ENCODE assay signal across 12 mouse cellular contexts in genomic region chr3:136791946-136792345, GRCm38 (mm10).
A peak's percentile ranks its signal among the peaks of the same experiment; 100 is the strongest.
DNase-seq lines count a peak whose midpoint lies in the region; ATAC-seq and TF ChIP-seq lines count a peak whose summit lies in the region.
"Had no signal": no experiment of that assay in that cellular context is flagged by ENCODE, and none has a peak within 500 bp of the region (broad histone marks: within the 10 kb centered on the region; RNA-seq: fewer than 3 reads in every experiment).

No protein-coding gene starts in this region.

- H3K27me3 ChIP-seq in forebrain, embryonic 16.5 days (replicated peaks; ENCODE audit: control insufficient read depth, insufficient read depth, low read length) = no peaks in the 10 kb centered on the region
- no peaks in the 10 kb centered on the region for H3K27me3 ChIP-seq in forebrain, embryonic 14.5 days (replicated peaks; ENCODE audit: control insufficient read depth, insufficient read depth, low read length)
- H3K27me3 ChIP-seq in liver, embryonic 11.5 days (replicated peaks; ENCODE audit: control insufficient read depth, insufficient read depth, low read length) = no peaks in the 10 kb centered on the region
- H3K27me3 ChIP-seq in liver, embryonic 14.5 days (ENCODE audit: control insufficient read depth, insufficient read depth, low read length) = no peaks in the 10 kb centered on the region

- no peak for TF ChIP-seq CTCF in liver, embryonic 14.5 days (IDR thresholded peaks at IDR 0.05; ENCODE audit: low read depth)

- no peak overlapping the region for H3K4me2 ChIP-seq in forebrain, embryonic 16.5 days (ENCODE audit: low read length)
- no peak overlapping the region for H3K4me2 ChIP-seq in forebrain, embryonic 14.5 days (ENCODE audit: low read length)
- no peak overlapping the region for H3K4me2 ChIP-seq in liver, embryonic 11.5 days
- no peak overlapping the region for H3K4me2 ChIP-seq in liver, embryonic 14.5 days (ENCODE audit: low read depth)

- ATAC-seq in forebrain, embryonic 16.5 days = 0 out of 2 replicates have a peak, but pooled peaks have one; percentile 26
- no peak for ATAC-seq in forebrain, embryonic 14.5 days
- ATAC-seq in liver, embryonic 11.5 days (replicated peaks; ENCODE audit: low FRiP score) = 0 out of 2 replicates have a peak, but pooled peaks have one; percentile 7
- ATAC-seq in liver, embryonic 14.5 days (ENCODE audit: insufficient read depth) = 0 out of 2 replicates have a peak, but pooled peaks have one; percentile 19

- no peak for DNase-seq in forebrain, embryonic 14.5 days (ENCODE audit: low spot score)
- DNase-seq in liver, embryonic 11.5 days (ENCODE audit: low spot score) = no peak
- DNase-seq in liver (no peak), A20 (ENCODE audit: low read depth, low spot score) (peak; percentile 10)
- DNase-seq in liver, embryonic 14.5 days (ENCODE audit: low read depth in 3 of 3, low spot score in 3 of 3) = no peak
- DNase-seq in right cerebral cortex, adult 18-20 months = no peak
- no peak for DNase-seq in Muller cell, postnatal 12 days (ENCODE audit: inconsistent ontology term)
- DNase-seq: adrenal gland, adult 2 months; cerebellum, postnatal 14 days; kidney, postnatal 36 days; lung, postnatal 10 days had no signal

- no peak for TF ChIP-seq EP300 in liver, embryonic 14.5 days (IDR thresholded peaks at IDR 0.05; ENCODE audit: low read depth)

- no peak overlapping the region for H3K27ac ChIP-seq in forebrain, embryonic 16.5 days (ENCODE audit: low read length)
- H3K27ac ChIP-seq in forebrain, embryonic 14.5 days (ENCODE audit: low read depth, low read length) = no peak overlapping the region
- no peak overlapping the region for H3K27ac ChIP-seq in liver, embryonic 11.5 days (ENCODE audit: low read depth, low read length)
- H3K27ac ChIP-seq in liver, embryonic 14.5 days = no peak overlapping the region

- WGBS in forebrain, embryonic 16.5 days = 82% methylated on average over 2 of the region's 2 CpGs
- WGBS in forebrain, embryonic 14.5 days = 86% methylated on average over 2 of the region's 2 CpGs
- 97% methylated on average over 2 of the region's 2 CpGs for WGBS in liver, embryonic 11.5 days
- 64% methylated on average over 2 of the region's 2 CpGs for WGBS in liver, embryonic 14.5 days (ENCODE audit: insufficient replicate concordance)

- H3K4me1 ChIP-seq in forebrain, embryonic 16.5 days (replicated peaks; ENCODE audit: control insufficient read depth, insufficient read depth, low read length) = peaks cover 8% of the 10 kb centered on the region
- peaks cover 9% of the 10 kb centered on the region for H3K4me1 ChIP-seq in forebrain, embryonic 14.5 days (ENCODE audit: control insufficient read depth, insufficient read depth, low read length)
- peaks cover 16% of the 10 kb centered on the region for H3K4me1 ChIP-seq in liver, embryonic 11.5 days (replicated peaks; ENCODE audit: control insufficient read depth, insufficient read depth, low read length)
- peaks cover 5 to 24% of the 10 kb centered on the region in 2 experiments for H3K4me1 ChIP-seq in liver, embryonic 14.5 days (replicated peaks; ENCODE audit: control insufficient read depth in 2 of 2, insufficient read depth in 2 of 2, low read length in 1 of 2)

- no peak overlapping the region for H3K9ac ChIP-seq in forebrain, embryonic 16.5 days (replicated peaks; ENCODE audit: low read depth, low read length)
- H3K9ac ChIP-seq in forebrain, embryonic 14.5 days (ENCODE audit: low read length) = no peak overlapping the region
- H3K9ac ChIP-seq in liver, embryonic 11.5 days (ENCODE audit: low read depth, low read length) = no peak overlapping the region
- no peak overlapping the region for H3K9ac ChIP-seq in liver, embryonic 14.5 days (replicated peaks)

- H3K4me3 ChIP-seq in forebrain, embryonic 16.5 days (replicated peaks; ENCODE audit: low read length) = no peak overlapping the region
- no peak overlapping the region for H3K4me3 ChIP-seq in forebrain, embryonic 14.5 days (ENCODE audit: low read depth, low read length)
- no peak overlapping the region for H3K4me3 ChIP-seq in liver, embryonic 11.5 days (ENCODE audit: low read depth, low read length)
- no peak overlapping the region for H3K4me3 ChIP-seq in liver, embryonic 14.5 days (ENCODE audit: insufficient read depth in 1 of 2, low read depth in 2 of 2, low read length in 2 of 2)

- H3K9me3 ChIP-seq in forebrain, embryonic 16.5 days (ENCODE audit: control insufficient read depth, low read length) = no peaks in the 10 kb centered on the region
- H3K9me3 ChIP-seq in forebrain, embryonic 14.5 days (replicated peaks; ENCODE audit: control insufficient read depth, low read length) = no peaks in the 10 kb centered on the region
- H3K9me3 ChIP-seq in liver, embryonic 11.5 days (ENCODE audit: control insufficient read depth, low read length) = no peaks in the 10 kb centered on the region
- H3K9me3 ChIP-seq in liver, embryonic 14.5 days (ENCODE audit: control insufficient read depth, low read length) = no peaks in the 10 kb centered on the region

- H3K36me3 ChIP-seq in forebrain, embryonic 16.5 days (ENCODE audit: control insufficient read depth, insufficient read depth) = no peaks in the 10 kb centered on the region
- no peaks in the 10 kb centered on the region for H3K36me3 ChIP-seq in forebrain, embryonic 14.5 days (ENCODE audit: control insufficient read depth, insufficient read depth, low read length)
- H3K36me3 ChIP-seq in liver, embryonic 11.5 days (ENCODE audit: control insufficient read depth, insufficient read depth, low read length) = no peaks in the 10 kb centered on the region
- H3K36me3 ChIP-seq in liver, embryonic 14.5 days (replicated peaks; ENCODE audit: control insufficient read depth, insufficient read depth, low read depth) = no peaks in the 10 kb centered on the region
